Mouse (Mus musculus): Measurements from ENCODE around the gene Pitpna.
"Not testable (repeated sequence)": the region's sequence is repeated elsewhere in the genome, so short reads cannot be mapped to it uniquely, and the experiment has no call there.

DNA sequence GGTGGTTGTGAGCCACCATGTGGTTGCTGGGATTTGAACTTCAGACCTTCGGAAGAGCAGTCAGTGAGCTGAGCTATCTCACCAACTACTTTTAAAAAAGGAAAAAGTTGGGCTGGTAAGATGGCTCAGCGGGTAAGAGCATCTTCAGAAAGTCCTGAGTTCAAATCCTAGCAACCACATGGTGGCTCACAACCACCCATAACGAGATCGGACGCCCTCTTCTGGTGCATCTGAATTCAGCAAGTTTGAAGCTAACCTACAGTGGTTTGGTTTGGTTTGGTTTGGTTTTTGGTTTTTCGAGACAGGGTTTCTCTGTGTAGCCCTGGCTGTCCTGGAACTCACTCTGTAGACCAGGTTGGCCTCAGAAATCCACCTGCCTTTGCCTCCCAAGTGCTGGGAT lies 31.9 kb upstream of the Pitpna start:
- TF ChIP-seq CTCF, EP300 (IDR thresholded peaks at IDR 0.05; ENCODE audit: low read depth): not testable (repeated sequence)

Data from heart, postnatal 0 days (tissue).